Mouse (Mus musculus): Measurements from ENCODE around the gene Pld4. TPM values are rescaled to one million over a fixed set of nuclear protein-coding genes. Genes with fewer than 3 reads are reported as not detected.

Pld4 gene
- polyA plus RNA-seq, 1 experiment from 2014 or later: 3.9 TPM

GRCm38 (mm10) chr12:112761411-112761810, 956 bp downstream of the Pld4 start:
- no peaks in the 10 kb centered on the region for H3K36me3 ChIP-seq (replicated peaks)
- H3K9me3 ChIP-seq: no peaks in the 10 kb centered on the region
- ATAC-seq (ENCODE audit: low FRiP score): no peak
- H3K4me3 ChIP-seq (replicated peaks): no peak overlapping the region
- 0 out of 2 replicates have a peak, but pooled peaks cover 3% of the 10 kb centered on the region for H3K4me1 ChIP-seq
- H3K27me3 ChIP-seq: no peaks in the 10 kb centered on the region
- WGBS: 92% methylated on average over 4 of the region's 4 CpGs
- no peak overlapping the region for H3K9ac ChIP-seq
- no peak overlapping the region for H3K4me2 ChIP-seq
- H3K27ac ChIP-seq: no peak overlapping the region

- Histone ChIP-seq H3K27ac (no peak overlapping the region), H3K36me3 (replicated peaks) (no peaks in the 10 kb centered on the region), H3K9me3 (no peaks in the 10 kb centered on the region), H3K4me2 (no peak overlapping the region), H3K4me3 (replicated peaks) (no peak overlapping the region), H3K9ac (no peak overlapping the region), H3K27me3 (no peaks in the 10 kb centered on the region), H3K4me1 (0 out of 2 replicates have a peak, but pooled peaks cover 3% of the 10 kb centered on the region)
- 93% methylated on average over 3 of the region's 3 CpGs for WGBS
- ATAC-seq (ENCODE audit: low FRiP score): no peak
These were observed 1.6 kb downstream of the Pld4 start for GRCm38 (mm10) chr12:112762018-112762417.

- Histone ChIP-seq H3K4me2 (no peak overlapping the region), H3K36me3 (replicated peaks) (no peaks in the 10 kb centered on the region), H3K27me3 (no peaks in the 10 kb centered on the region), H3K4me3 (replicated peaks) (no peak overlapping the region), H3K9me3 (no peaks in the 10 kb centered on the region), H3K9ac (no peak overlapping the region), H3K27ac (no peak overlapping the region), H3K4me1 (0 out of 2 replicates have a peak, but pooled peaks cover 3% of the 10 kb centered on the region)
- 77% methylated on average over 4 of the region's 4 CpGs for WGBS
- no peak for ATAC-seq (ENCODE audit: low FRiP score)
These were observed 2.7 kb downstream of the Pld4 start for GRCm38 (mm10) chr12:112763176-112763575.

GRCm38 (mm10) chr12:112764141-112764540, 3.7 kb downstream of the Pld4 start:
- no peak overlapping the region for H3K4me2 ChIP-seq
- WGBS: 85% methylated on average over 5 of the region's 5 CpGs
- no peak overlapping the region for H3K4me3 ChIP-seq (replicated peaks)
- no peaks in the 10 kb centered on the region for H3K36me3 ChIP-seq (replicated peaks)
- no peak overlapping the region for H3K27ac ChIP-seq
- H3K9me3 ChIP-seq: no peaks in the 10 kb centered on the region
- no peak for ATAC-seq (ENCODE audit: low FRiP score)
- no peak overlapping the region for H3K9ac ChIP-seq
- no peaks in the 10 kb centered on the region for H3K27me3 ChIP-seq
- 0 out of 2 replicates have a peak, but pooled peaks cover 3% of the 10 kb centered on the region for H3K4me1 ChIP-seq

GRCm38 (mm10) chr12:112764991-112765390, 4.5 kb downstream of the Pld4 start:
- H3K4me2 ChIP-seq: no peak overlapping the region
- H3K9ac ChIP-seq: no peak overlapping the region
- no peak overlapping the region for H3K27ac ChIP-seq
- H3K4me1 ChIP-seq: 0 out of 2 replicates have a peak, but pooled peaks cover 3% of the 10 kb centered on the region
- H3K36me3 ChIP-seq (replicated peaks): no peaks in the 10 kb centered on the region
- ATAC-seq (ENCODE audit: low FRiP score): no peak
- no peak overlapping the region for H3K4me3 ChIP-seq (replicated peaks)
- no peaks in the 10 kb centered on the region for H3K9me3 ChIP-seq
- WGBS: 92% methylated on average over 7 of the region's 7 CpGs
- no peaks in the 10 kb centered on the region for H3K27me3 ChIP-seq

GRCm38 (mm10) chr12:112766586-112766985, 6.1 kb downstream of the Pld4 start:
- H3K4me3 ChIP-seq (replicated peaks): no peak overlapping the region
- WGBS: 92% methylated on average over 7 of the region's 7 CpGs
- H3K27ac ChIP-seq: no peak overlapping the region
- H3K9me3 ChIP-seq: no peaks in the 10 kb centered on the region
- no peaks in the 10 kb centered on the region for H3K27me3 ChIP-seq
- ATAC-seq (ENCODE audit: low FRiP score): no peak
- H3K9ac ChIP-seq: no peak overlapping the region
- H3K4me1 ChIP-seq: no peaks in the 10 kb centered on the region
- H3K36me3 ChIP-seq (replicated peaks): no peaks in the 10 kb centered on the region
- no peak overlapping the region for H3K4me2 ChIP-seq

GRCm38 (mm10) chr12:112767036-112767890, 6.8 kb downstream of the Pld4 start:
- Histone ChIP-seq H3K4me2 (no peak overlapping the region), H3K27me3 (no peaks in the 10 kb centered on the region), H3K9ac (no peak overlapping the region), H3K36me3 (replicated peaks) (no peaks in the 10 kb centered on the region), H3K27ac (no peak overlapping the region), H3K4me3 (replicated peaks) (no peak overlapping the region), H3K9me3 (no peaks in the 10 kb centered on the region), H3K4me1 (no peaks in the 10 kb centered on the region)
- WGBS: 93% methylated on average over 16 of the region's 16 CpGs
- ATAC-seq (ENCODE audit: low FRiP score): no peak

GRCm38 (mm10) chr12:112768166-112768565, 7.7 kb downstream of the Pld4 start:
- no peaks in the 10 kb centered on the region for H3K9me3 ChIP-seq

GRCm38 (mm10) chr12:112769031-112769430, 8.6 kb downstream of the Pld4 start:
- Histone ChIP-seq H3K27ac (no peak overlapping the region), H3K9me3 (no peaks in the 10 kb centered on the region), H3K4me3 (replicated peaks) (no peak overlapping the region), H3K9ac (no peak overlapping the region), H3K36me3 (replicated peaks) (no peaks in the 10 kb centered on the region), H3K27me3 (no peaks in the 10 kb centered on the region), H3K4me2 (no peak overlapping the region), H3K4me1 (no peaks in the 10 kb centered on the region)
- 86% methylated on average over 6 of the region's 6 CpGs for WGBS
- ATAC-seq (ENCODE audit: low FRiP score): no peak

More at GRCm38 (mm10) chr12:112768166-112768565, 7.7 kb downstream of the Pld4 start:
- Histone ChIP-seq H3K27me3 (no peaks in the 10 kb centered on the region), H3K4me2 (no peak overlapping the region), H3K27ac (no peak overlapping the region), H3K4me3 (replicated peaks) (no peak overlapping the region), H3K36me3 (replicated peaks) (no peaks in the 10 kb centered on the region), H3K9ac (no peak overlapping the region), H3K4me1 (no peaks in the 10 kb centered on the region)
- WGBS: 94% methylated on average over 8 of the region's 8 CpGs
- ATAC-seq (ENCODE audit: low FRiP score): no peak

GRCm38 (mm10) chr12:112769751-112770150, 9.3 kb downstream of the Pld4 start:
- no peak for ATAC-seq (ENCODE audit: low FRiP score)
- Histone ChIP-seq H3K36me3 (replicated peaks) (no peaks in the 10 kb centered on the region), H3K9me3 (no peaks in the 10 kb centered on the region), H3K4me1 (no peaks in the 10 kb centered on the region), H3K27ac (no peak overlapping the region), H3K4me2 (no peak overlapping the region), H3K9ac (no peak overlapping the region), H3K4me3 (replicated peaks) (no peak overlapping the region), H3K27me3 (no peaks in the 10 kb centered on the region)
- WGBS: 75% methylated on average over 2 of the region's 2 CpGs

- no peaks in the 10 kb centered on the region for H3K36me3 ChIP-seq (replicated peaks)
- H3K9ac ChIP-seq: no peak overlapping the region
- H3K27me3 ChIP-seq: no peaks in the 10 kb centered on the region
- peaks cover 6% of the 10 kb centered on the region; the same call in 1 of the 2 replicates for H3K9me3 ChIP-seq
- H3K27ac ChIP-seq: no peak overlapping the region
- no peaks in the 10 kb centered on the region for H3K4me1 ChIP-seq
- no peak overlapping the region for H3K4me3 ChIP-seq (replicated peaks)
- 79% methylated on average over 4 of the region's 4 CpGs for WGBS
- ATAC-seq (ENCODE audit: low FRiP score): no peak
- no peak overlapping the region for H3K4me2 ChIP-seq
These were observed 9.9 kb downstream of the Pld4 start for GRCm38 (mm10) chr12:112770396-112770795.

- H3K9me3 ChIP-seq: peaks cover 8% of the 10 kb centered on the region; the same call in 1 of the 2 replicates
- H3K36me3 ChIP-seq (replicated peaks): no peaks in the 10 kb centered on the region
- no peak for ATAC-seq (ENCODE audit: low FRiP score)
- no peak overlapping the region for H3K4me3 ChIP-seq (replicated peaks)
- WGBS: 93% methylated on average over 14 of the region's 14 CpGs
- H3K27me3 ChIP-seq: no peaks in the 10 kb centered on the region
- no peak overlapping the region for H3K27ac ChIP-seq
- H3K9ac ChIP-seq: no peak overlapping the region
- no peak overlapping the region for H3K4me2 ChIP-seq
- H3K4me1 ChIP-seq: no peaks in the 10 kb centered on the region
These were observed 11.9 kb downstream of the Pld4 start for GRCm38 (mm10) chr12:112772306-112772705.

- WGBS: 39% methylated on average over 9 of the region's 9 CpGs
- Histone ChIP-seq H3K9ac (no peak overlapping the region), H3K27me3 (no peaks in the 10 kb centered on the region), H3K36me3 (replicated peaks) (no peaks in the 10 kb centered on the region), H3K4me1 (no peaks in the 10 kb centered on the region), H3K9me3 (peaks cover 8% of the 10 kb centered on the region; the same call in 1 of the 2 replicates), H3K4me3 (replicated peaks) (no peak overlapping the region), H3K4me2 (no peak overlapping the region), H3K27ac (no peak overlapping the region)
- ATAC-seq (ENCODE audit: low FRiP score): no peak
These were observed 12.9 kb downstream of the Pld4 start for GRCm38 (mm10) chr12:112773366-112773765.
